Mouse (Mus musculus): ENCODE results near the gene Rabggta. TPM values are rescaled to one million over a fixed set of nuclear protein-coding genes. Genes with fewer than 3 reads are reported as not detected.

Rabggta gene
- polyA plus RNA-seq, 1 experiment from 2014 or later = 34.2 TPM

DNA sequence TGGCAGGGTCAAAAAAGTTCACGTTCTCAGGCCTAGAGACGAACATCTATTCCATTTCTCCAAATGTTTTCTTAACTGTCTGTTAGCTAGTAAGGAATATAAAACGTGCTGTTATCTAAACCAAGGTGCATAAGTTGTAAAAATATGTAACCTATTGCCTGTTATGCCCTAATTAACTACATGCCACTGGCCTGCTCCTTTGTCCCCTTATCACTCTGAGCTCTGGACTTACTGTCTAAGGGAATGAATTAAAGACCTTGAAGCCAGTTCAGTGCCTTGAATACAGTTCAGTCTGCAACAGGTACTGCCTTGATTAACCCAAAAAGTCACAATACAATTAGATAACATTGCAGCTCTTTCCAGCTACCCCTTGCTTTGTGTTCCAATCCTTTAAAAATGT lies 13.3 kb upstream of the Rabggta start:
- WGBS = 30% methylated on average over 3 of the region's 3 CpGs
- Histone ChIP-seq H3K27ac (ENCODE audit: low read length) (no peak overlapping the region), H3K27me3 (ENCODE audit: control insufficient read depth, insufficient read depth, low read depth, low read length) (no peaks in the 10 kb centered on the region), H3K4me3 (ENCODE audit: low read length) (no peak overlapping the region), H3K36me3 (ENCODE audit: control insufficient read depth, insufficient read depth, low read length) (peaks cover 9% of the 10 kb centered on the region; the same call in 1 of the 2 replicates), H3K9ac (ENCODE audit: low read length) (no peak overlapping the region), H3K9me3 (ENCODE audit: control insufficient read depth, low read length) (no peaks in the 10 kb centered on the region), H3K4me1 (replicated peaks; ENCODE audit: control insufficient read depth, insufficient read depth, low read length) (no peaks in the 10 kb centered on the region), H3K4me2 (ENCODE audit: low read depth, low read length) (no peak overlapping the region)
- ATAC-seq (ENCODE audit: low read depth) = no peak

DNA sequence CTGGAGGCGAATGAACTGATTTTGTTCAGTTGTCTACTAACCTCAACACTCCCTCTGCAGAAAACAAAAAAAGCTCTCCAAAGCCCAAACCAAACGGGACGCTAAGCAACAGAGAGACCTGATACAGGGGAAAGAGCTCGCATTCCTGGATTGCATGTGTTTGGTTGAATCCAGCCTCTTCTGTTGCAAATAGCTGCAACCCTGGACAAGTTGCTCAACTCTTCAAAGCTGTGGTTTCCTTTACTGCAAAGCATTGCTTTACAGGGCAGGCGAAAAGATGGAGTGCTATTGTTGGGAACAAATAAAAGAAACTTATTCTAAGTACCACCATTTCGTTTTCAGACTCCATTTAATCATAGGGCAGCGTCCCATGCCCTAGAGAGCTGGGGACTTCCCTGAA lies 12.8 kb upstream of the Rabggta start:
- ATAC-seq (ENCODE audit: low read depth) = no peak
- Histone ChIP-seq H3K27ac (ENCODE audit: low read length) (no peak overlapping the region), H3K9me3 (ENCODE audit: control insufficient read depth, low read length) (no peaks in the 10 kb centered on the region), H3K9ac (ENCODE audit: low read length) (no peak overlapping the region), H3K4me2 (ENCODE audit: low read depth, low read length) (no peak overlapping the region), H3K4me3 (ENCODE audit: low read length) (no peak overlapping the region), H3K27me3 (ENCODE audit: control insufficient read depth, insufficient read depth, low read depth, low read length) (no peaks in the 10 kb centered on the region), H3K36me3 (ENCODE audit: control insufficient read depth, insufficient read depth, low read length) (peaks cover 6% of the 10 kb centered on the region; the same call in 1 of the 2 replicates), H3K4me1 (replicated peaks; ENCODE audit: control insufficient read depth, insufficient read depth, low read length) (no peaks in the 10 kb centered on the region)
- WGBS = 64% methylated on average over 7 of the region's 7 CpGs

DNA sequence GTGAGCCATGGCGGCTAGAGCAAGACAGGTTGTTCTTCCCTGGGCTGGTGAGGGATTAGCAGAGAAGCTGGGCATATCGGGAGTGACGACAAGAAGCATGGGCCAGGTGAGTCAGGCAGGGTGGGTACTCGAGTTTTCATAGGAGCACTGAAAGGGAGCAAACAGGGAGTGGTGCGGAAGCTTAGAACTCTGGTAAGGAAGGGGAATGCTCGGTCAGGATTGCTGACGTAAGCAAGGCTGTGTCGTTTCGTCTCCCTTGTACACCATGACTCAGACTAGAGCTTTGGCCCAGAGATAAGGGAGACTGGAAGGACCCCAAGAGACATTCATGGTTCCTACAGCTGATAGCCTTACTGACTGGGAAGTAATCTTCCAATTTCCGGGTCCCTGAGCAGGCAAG lies 11.8 kb upstream of the Rabggta start:
- no peak overlapping the region for H3K4me2 ChIP-seq (ENCODE audit: low read depth, low read length)
- no peak overlapping the region for H3K27ac ChIP-seq (ENCODE audit: low read length)
- no peak for ATAC-seq (ENCODE audit: low read depth)
- no peak overlapping the region for H3K9ac ChIP-seq (ENCODE audit: low read length)
- H3K9me3 ChIP-seq (ENCODE audit: control insufficient read depth, low read length) = no peaks in the 10 kb centered on the region
- no peak overlapping the region for H3K4me3 ChIP-seq (ENCODE audit: low read length)
- H3K36me3 ChIP-seq (ENCODE audit: control insufficient read depth, insufficient read depth, low read length) = peaks cover 3% of the 10 kb centered on the region; the same call in 1 of the 2 replicates
- no peaks in the 10 kb centered on the region for H3K27me3 ChIP-seq (ENCODE audit: control insufficient read depth, insufficient read depth, low read depth, low read length)
- no peaks in the 10 kb centered on the region for H3K4me1 ChIP-seq (replicated peaks; ENCODE audit: control insufficient read depth, insufficient read depth, low read length)
- 70% methylated on average over 10 of the region's 10 CpGs for WGBS

DNA sequence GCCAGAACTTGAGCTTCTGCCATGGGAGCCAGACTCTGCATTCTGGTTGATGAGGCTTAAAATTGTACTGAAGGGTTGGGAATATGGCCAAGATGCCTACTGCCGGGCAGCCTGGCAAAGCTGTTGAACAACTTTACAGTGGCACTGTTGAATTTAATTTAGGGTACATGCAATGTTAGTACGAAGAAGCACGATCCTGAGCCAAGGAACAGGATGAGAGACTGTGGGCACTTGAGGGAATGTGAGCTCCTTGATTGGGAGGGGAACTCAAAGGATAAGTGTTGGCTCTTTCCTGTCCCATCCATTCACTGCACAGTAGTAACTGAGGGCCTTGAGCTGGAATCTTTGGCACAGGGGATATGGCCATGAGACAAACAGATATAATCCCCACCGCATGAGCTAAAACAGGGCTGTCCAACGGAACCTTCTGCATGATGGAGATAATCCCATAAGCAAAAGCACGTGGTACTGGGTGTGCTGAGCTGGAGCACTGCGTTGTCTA lies 8.5 kb upstream of the Rabggta start:
- no peaks in the 10 kb centered on the region for H3K9me3 ChIP-seq (ENCODE audit: control insufficient read depth, low read length)
- 0 out of 2 replicates have a peak, but pooled peaks cover 2% of the 10 kb centered on the region for H3K4me1 ChIP-seq (replicated peaks; ENCODE audit: control insufficient read depth, insufficient read depth, low read length)
- ATAC-seq (ENCODE audit: low read depth) = no peak
- 80% methylated on average over 7 of the region's 7 CpGs for WGBS
- no peaks in the 10 kb centered on the region for H3K36me3 ChIP-seq (ENCODE audit: control insufficient read depth, insufficient read depth, low read length)
- no peaks in the 10 kb centered on the region for H3K27me3 ChIP-seq (ENCODE audit: control insufficient read depth, insufficient read depth, low read depth, low read length)
- no peak overlapping the region for H3K4me2 ChIP-seq (ENCODE audit: low read depth, low read length)
- H3K9ac ChIP-seq (ENCODE audit: low read length) = no peak overlapping the region
- H3K4me3 ChIP-seq (ENCODE audit: low read length) = no peak overlapping the region
- H3K27ac ChIP-seq (ENCODE audit: low read length) = no peak overlapping the region

DNA sequence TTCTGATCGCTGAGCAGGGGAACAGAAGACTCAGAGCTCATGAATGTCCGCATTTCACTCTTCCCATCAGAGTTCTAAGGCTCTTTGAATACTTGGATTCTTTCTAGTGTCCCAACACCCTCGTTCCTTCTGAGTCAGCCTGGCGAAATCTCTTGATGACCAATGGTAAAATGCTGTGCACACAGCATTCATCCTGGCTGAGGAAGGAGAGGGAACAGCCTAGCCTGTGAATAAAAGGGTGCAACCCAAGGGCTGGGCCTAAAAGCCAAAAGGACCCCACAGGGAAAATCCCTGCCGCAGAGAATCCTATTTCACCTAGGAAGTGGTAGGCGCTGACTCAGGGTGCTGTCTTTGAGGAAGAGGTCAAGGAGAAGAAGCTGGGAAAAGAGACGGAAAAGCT lies 8.1 kb upstream of the Rabggta start:
- WGBS = 67% methylated on average over 7 of the region's 7 CpGs
- no peak for ATAC-seq (ENCODE audit: low read depth)
- H3K4me1 ChIP-seq (replicated peaks; ENCODE audit: control insufficient read depth, insufficient read depth, low read length) = 0 out of 2 replicates have a peak, but pooled peaks cover 2% of the 10 kb centered on the region
- H3K9me3 ChIP-seq (ENCODE audit: control insufficient read depth, low read length) = no peaks in the 10 kb centered on the region
- no peak overlapping the region for H3K4me3 ChIP-seq (ENCODE audit: low read length)
- no peaks in the 10 kb centered on the region for H3K36me3 ChIP-seq (ENCODE audit: control insufficient read depth, insufficient read depth, low read length)
- no peak overlapping the region for H3K4me2 ChIP-seq (ENCODE audit: low read depth, low read length)
- no peaks in the 10 kb centered on the region for H3K27me3 ChIP-seq (ENCODE audit: control insufficient read depth, insufficient read depth, low read depth, low read length)
- no peak overlapping the region for H3K9ac ChIP-seq (ENCODE audit: low read length)
- no peak overlapping the region for H3K27ac ChIP-seq (ENCODE audit: low read length)

DNA sequence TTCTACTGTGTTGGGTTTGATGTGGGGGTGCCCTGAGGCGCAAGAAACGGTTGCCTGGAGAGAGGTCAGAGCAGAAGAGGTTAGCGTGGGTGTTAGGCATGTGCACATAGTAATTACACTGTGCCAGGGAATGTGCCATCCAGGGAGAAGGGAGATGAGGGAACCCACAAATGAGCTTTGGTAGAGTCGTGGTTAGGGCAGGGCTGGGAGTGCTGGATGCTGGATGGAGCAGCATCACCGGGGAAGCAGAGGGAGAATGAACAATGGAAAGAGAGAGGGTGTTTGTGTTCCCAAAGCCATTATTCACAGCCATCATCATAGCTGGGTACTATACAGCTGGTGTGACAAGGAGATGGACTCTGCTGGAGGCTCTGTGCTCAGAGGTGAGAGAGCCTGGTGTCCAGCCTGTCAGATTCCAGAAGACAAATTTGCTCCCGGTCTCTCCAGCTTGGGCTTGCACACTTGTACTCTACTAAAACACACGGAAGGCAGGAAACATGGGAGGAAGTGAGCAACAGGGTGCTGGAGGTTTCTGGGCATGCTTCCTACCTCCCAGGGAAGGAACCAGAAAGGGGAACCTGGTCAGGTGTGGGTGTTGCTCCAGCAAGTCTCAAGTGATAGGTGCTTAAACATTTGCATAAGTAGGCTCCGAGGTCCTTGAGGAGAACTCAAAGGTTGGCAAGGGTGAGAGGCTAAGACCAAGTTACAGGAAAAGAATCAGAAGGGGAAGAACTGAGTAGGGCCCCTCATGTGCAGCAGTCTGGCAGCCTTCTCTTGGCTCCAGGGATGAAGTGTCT lies 6.0 kb upstream of the Rabggta start:
- Histone ChIP-seq H3K4me1 (replicated peaks; ENCODE audit: control insufficient read depth, insufficient read depth, low read length) (peaks cover 5% of the 10 kb centered on the region; the same call in 1 of the 2 replicates), H3K27me3 (ENCODE audit: control insufficient read depth, insufficient read depth, low read depth, low read length) (no peaks in the 10 kb centered on the region), H3K36me3 (ENCODE audit: control insufficient read depth, insufficient read depth, low read length) (no peaks in the 10 kb centered on the region), H3K27ac (ENCODE audit: low read length) (no peak overlapping the region), H3K9me3 (ENCODE audit: control insufficient read depth, low read length) (no peaks in the 10 kb centered on the region), H3K4me3 (ENCODE audit: low read length) (no peak overlapping the region), H3K4me2 (ENCODE audit: low read depth, low read length) (no peak overlapping the region), H3K9ac (ENCODE audit: low read length) (no peak overlapping the region)
- WGBS = 41% methylated on average over 8 of the region's 8 CpGs
- peak; percentile 34 for ATAC-seq (ENCODE audit: low read depth)

DNA sequence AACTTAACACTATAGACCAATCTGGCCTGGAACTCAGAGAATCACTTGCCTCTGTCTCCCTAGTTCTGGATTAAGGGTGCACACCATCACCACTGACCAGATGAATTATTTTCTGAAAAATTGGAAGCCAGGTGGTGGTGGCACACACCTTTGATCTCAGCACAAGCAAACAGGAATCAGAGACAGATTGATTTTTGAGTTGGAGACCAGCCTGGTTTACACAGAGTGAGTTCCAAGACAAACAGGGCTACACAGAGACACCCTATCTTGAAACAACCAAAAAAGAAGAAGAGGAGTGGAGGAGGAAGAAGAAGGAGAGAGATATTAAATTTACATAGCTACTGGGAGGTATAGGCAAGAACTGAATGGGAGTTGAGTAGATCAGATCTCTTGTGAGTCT lies 4.2 kb upstream of the Rabggta start:
- Histone ChIP-seq H3K4me3 (ENCODE audit: low read length) (no peak overlapping the region), H3K9me3 (ENCODE audit: control insufficient read depth, low read length) (no peaks in the 10 kb centered on the region), H3K27me3 (ENCODE audit: control insufficient read depth, insufficient read depth, low read depth, low read length) (no peaks in the 10 kb centered on the region), H3K36me3 (ENCODE audit: control insufficient read depth, insufficient read depth, low read length) (no peaks in the 10 kb centered on the region), H3K4me2 (ENCODE audit: low read depth, low read length) (no peak overlapping the region), H3K4me1 (replicated peaks; ENCODE audit: control insufficient read depth, insufficient read depth, low read length) (peaks cover 7% of the 10 kb centered on the region), H3K9ac (ENCODE audit: low read length) (no peak overlapping the region), H3K27ac (ENCODE audit: low read length) (no peak overlapping the region)
- ATAC-seq (ENCODE audit: low read depth) = no peak

DNA sequence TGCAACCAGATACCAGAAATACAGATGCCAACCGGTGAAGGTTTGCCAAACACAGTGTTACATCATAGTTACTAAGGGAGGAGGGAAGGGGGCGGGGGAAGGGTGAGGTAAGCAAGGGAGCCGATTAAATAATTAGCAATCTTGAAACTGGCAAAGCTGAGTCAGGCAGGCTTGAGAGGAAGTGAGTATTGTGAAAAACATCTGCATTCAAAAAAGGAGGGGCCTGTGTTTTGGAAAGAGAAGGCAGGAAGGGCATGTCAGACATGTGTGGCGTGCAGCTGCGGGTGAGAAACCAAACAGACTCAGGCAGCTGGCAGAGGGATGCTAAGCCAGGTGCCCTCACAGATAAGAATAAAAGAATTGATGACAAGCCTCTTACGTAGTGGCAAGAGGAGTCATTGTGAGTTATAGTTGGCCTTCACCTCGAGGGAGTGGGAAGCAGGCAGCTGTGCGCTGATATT lies 2.4 kb upstream of the Rabggta start:
- Histone ChIP-seq H3K4me2 (ENCODE audit: low read depth, low read length) (no peak overlapping the region), H3K9ac (ENCODE audit: low read length) (no peak overlapping the region; the same call in 1 of the 2 replicates), H3K36me3 (ENCODE audit: control insufficient read depth, insufficient read depth, low read length) (0 out of 2 replicates have a peak, but pooled peaks cover 4% of the 10 kb centered on the region), H3K4me1 (replicated peaks; ENCODE audit: control insufficient read depth, insufficient read depth, low read length) (peaks cover 8% of the 10 kb centered on the region), H3K27ac (ENCODE audit: low read length) (no peak overlapping the region), H3K4me3 (ENCODE audit: low read length) (no peak overlapping the region), H3K27me3 (ENCODE audit: control insufficient read depth, insufficient read depth, low read depth, low read length) (no peaks in the 10 kb centered on the region), H3K9me3 (ENCODE audit: control insufficient read depth, low read length) (no peaks in the 10 kb centered on the region)
- 43% methylated on average over 8 of the region's 8 CpGs for WGBS
- no peak for ATAC-seq (ENCODE audit: low read depth)

DNA sequence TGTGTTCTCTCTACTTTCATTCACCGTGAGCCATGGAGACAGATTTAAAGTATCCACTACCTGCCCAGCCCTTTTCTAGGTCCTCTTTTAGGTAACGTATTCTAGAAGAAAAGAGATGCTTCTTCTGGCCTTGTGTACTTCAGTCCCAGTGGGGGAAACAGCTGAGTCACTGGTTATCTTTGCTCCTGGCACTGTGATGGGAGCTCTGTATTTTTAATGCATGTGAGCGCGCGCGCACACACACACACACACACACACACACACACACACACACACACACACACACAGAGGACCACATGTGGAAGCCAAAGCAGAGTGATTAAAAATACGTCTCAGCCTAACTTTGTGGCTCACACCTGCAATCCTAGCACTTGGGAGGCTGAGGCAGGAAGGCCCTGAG lies 1.4 kb upstream of the Rabggta start:
- H3K9me3 ChIP-seq (ENCODE audit: control insufficient read depth, low read length) = no peaks in the 10 kb centered on the region
- H3K27me3 ChIP-seq (ENCODE audit: control insufficient read depth, insufficient read depth, low read depth, low read length) = no peaks in the 10 kb centered on the region
- H3K9ac ChIP-seq (ENCODE audit: low read length) = no peak overlapping the region
- H3K36me3 ChIP-seq (ENCODE audit: control insufficient read depth, insufficient read depth, low read length) = peaks cover 7% of the 10 kb centered on the region
- peaks cover 6% of the 10 kb centered on the region for H3K4me1 ChIP-seq (replicated peaks; ENCODE audit: control insufficient read depth, insufficient read depth, low read length)
- no peak for ATAC-seq (ENCODE audit: low read depth)
- H3K4me2 ChIP-seq (ENCODE audit: low read depth, low read length) = no peak overlapping the region
- H3K4me3 ChIP-seq (ENCODE audit: low read length) = no peak overlapping the region
- no peak overlapping the region for H3K27ac ChIP-seq (ENCODE audit: low read length)
- 93% methylated on average over 7 of the region's 7 CpGs for WGBS

Data from lung, embryonic 16.5 days (tissue).